Mouse (Mus musculus) stomach, embryonic 15.5 days (tissue): ENCODE data around the gene Slc1a5. TPM values are rescaled to one million over a fixed set of nuclear protein-coding genes. Genes with fewer than 3 reads are reported as not detected.
A peak's percentile ranks its signal among the peaks of the same experiment; 100 is the strongest.

ENCODE experiments used
- ATAC-seq: fragments of 200-750 bp; cut with Nextera tagmentation; 2 replicates; pipeline ENCODE4 v1.8.0; 2017; ENCODE audit warnings: low read depth, moderate number of reproducible peaks, moderate TSS enrichment; ENCODE audit not compliant: insufficient read depth, low FRiP score
- H3K27ac ChIP-seq: fragments of 300-500 bp; sonication (generic); 2 replicates; pipeline ENCODE4 v1.5.1; 2015; ENCODE audit warnings: mild to moderate bottlenecking, inconsistent platforms
- H3K27me3 ChIP-seq: fragments of 300-500 bp; sonication (generic); replicated peaks from 2 replicates; pipeline ENCODE4 v1.6.1; 2015; ENCODE audit warnings: inconsistent platforms
- H3K36me3 ChIP-seq: fragments of 300-500 bp; sonication (generic); 2 replicates; pipeline ENCODE4 v1.6.1; 2015; ENCODE audit warnings: inconsistent platforms
- H3K4me1 ChIP-seq: fragments of 300-500 bp; sonication (generic); 2 replicates; pipeline ENCODE4 v1.6.1; 2015; ENCODE audit warnings: inconsistent platforms
- H3K4me2 ChIP-seq: fragments of 300-500 bp; sonication (generic); 2 replicates; pipeline ENCODE4 v1.6.1; 2015; ENCODE audit warnings: mild to moderate bottlenecking, inconsistent platforms
- H3K4me3 ChIP-seq: fragments of 300-500 bp; sonication (generic); replicated peaks from 2 replicates; pipeline ENCODE4 v1.5.1; 2015; ENCODE audit warnings: inconsistent platforms
- H3K9ac ChIP-seq: fragments of 300-500 bp; sonication (generic); 2 replicates; pipeline ENCODE4 v1.6.1; 2015; ENCODE audit warnings: inconsistent platforms
- H3K9me3 ChIP-seq: fragments of 300-500 bp; sonication (generic); 2 replicates; pipeline ENCODE4 v1.6.1; 2016; ENCODE audit warnings: inconsistent platforms
- WGBS: fragments of 180-500 bp; shearing (Covaris S2); methylation state at CpG from one replicate; pipeline ENCODE4 v1.1.7; 2015; 5-methylcytosine and 5-hydroxymethylcytosine counted together
- polyA plus RNA-seq: library from polyadenylated mRNA; unstranded; fragments of >200 nt; fragmentation: Nextera tagmentation; extraction: Ambion mirVana; gene quantifications from 2 replicates; pipeline ENCODE4 v1.2.1, GENCODE M21; 2015

Slc1a5 gene
- polyA plus RNA-seq, 1 experiment from 2014 or later = 66.3 TPM

DNA sequence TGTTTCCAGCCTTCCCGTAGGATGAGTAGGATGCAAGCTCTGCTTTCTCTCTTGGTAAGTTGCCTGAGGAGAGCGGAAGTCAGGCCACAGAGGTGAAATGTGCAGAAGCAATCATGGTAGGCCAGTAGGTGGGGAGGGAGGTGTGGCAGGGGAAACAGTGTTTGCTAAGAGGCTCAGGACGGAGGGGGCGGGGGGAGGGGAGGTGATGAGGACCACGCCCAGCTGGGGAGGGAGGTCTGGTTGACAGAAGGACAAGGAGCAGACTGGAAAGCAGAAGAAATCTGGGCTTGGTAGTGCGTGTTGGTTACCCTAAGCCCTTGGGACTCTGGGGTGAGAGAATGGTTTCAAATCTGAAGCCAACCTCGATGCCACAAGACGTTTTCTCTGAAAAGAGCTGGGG lies 20.8 kb upstream of the Slc1a5 start:
- Histone ChIP-seq H3K4me1 (peaks cover 9% of the 10 kb centered on the region), H3K4me2 (no peak overlapping the region), H3K4me3 (no peak overlapping the region), H3K27me3 (no peaks in the 10 kb centered on the region), H3K9me3 (no peaks in the 10 kb centered on the region), H3K9ac (no peak overlapping the region), H3K36me3 (no peaks in the 10 kb centered on the region), H3K27ac (peak overlapping the region; percentile 22; the same call in 1 of the 2 replicates)
- WGBS = 23% methylated on average over 8 of the region's 8 CpGs
- peak; percentile 25; the same call in 1 of the 2 replicates for ATAC-seq

DNA sequence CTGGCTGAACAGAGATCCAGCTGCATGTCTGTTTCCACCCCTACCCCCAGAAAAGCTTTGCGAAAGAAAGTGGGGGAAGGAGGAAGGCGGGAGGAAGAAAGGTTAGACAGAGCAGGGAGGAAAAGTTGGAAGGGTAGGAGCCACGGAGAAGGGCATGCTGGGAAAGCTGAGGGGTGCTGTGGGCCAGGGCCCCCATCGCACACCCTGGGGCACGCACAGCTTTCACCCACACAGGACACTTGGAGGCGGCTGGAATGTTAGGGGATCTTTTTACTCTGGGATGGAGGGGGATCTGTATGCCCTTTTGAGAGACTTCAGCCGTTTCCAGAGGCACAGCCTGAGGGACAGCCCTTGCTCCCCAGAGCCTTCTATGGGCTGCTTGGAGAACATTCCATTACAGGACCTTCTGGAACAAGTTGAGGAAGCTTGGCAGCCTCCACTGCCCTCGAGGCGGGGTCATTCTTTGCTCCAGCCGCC lies 20.1 kb upstream of the Slc1a5 start:
- Histone ChIP-seq H3K4me3 (no peak overlapping the region), H3K36me3 (no peaks in the 10 kb centered on the region), H3K4me2 (no peak overlapping the region), H3K9ac (no peak overlapping the region), H3K27me3 (no peaks in the 10 kb centered on the region), H3K4me1 (peaks cover 9% of the 10 kb centered on the region), H3K9me3 (no peaks in the 10 kb centered on the region), H3K27ac (peak overlapping the region; percentile 78)
- WGBS = 27% methylated on average over 10 of the region's 10 CpGs
- ATAC-seq = peak; percentile 60

DNA sequence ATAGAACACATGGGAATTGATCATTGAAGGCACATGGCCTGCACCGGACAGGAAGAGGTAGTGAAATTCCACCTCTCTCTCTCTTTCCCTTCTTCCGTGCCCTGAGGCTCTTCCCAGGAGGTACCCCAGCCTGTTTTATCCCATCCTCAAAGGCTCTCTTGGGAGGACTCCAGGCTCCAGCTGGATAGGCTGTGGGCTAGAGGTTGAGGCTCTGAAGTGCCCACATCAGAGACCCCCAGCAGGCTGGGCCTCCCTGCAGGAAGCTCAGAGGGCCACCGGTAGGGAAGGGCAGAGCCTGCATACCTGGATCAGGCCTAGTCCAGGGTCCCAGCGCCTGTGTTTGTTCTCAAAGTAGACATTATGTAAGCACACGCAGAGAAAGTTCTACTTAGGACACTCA lies 19.5 kb upstream of the Slc1a5 start:
- ATAC-seq = no peak
- H3K27ac ChIP-seq = peak overlapping the region; percentile 65; the same call in 1 of the 2 replicates
- 41% methylated on average over 5 of the region's 5 CpGs for WGBS

DNA sequence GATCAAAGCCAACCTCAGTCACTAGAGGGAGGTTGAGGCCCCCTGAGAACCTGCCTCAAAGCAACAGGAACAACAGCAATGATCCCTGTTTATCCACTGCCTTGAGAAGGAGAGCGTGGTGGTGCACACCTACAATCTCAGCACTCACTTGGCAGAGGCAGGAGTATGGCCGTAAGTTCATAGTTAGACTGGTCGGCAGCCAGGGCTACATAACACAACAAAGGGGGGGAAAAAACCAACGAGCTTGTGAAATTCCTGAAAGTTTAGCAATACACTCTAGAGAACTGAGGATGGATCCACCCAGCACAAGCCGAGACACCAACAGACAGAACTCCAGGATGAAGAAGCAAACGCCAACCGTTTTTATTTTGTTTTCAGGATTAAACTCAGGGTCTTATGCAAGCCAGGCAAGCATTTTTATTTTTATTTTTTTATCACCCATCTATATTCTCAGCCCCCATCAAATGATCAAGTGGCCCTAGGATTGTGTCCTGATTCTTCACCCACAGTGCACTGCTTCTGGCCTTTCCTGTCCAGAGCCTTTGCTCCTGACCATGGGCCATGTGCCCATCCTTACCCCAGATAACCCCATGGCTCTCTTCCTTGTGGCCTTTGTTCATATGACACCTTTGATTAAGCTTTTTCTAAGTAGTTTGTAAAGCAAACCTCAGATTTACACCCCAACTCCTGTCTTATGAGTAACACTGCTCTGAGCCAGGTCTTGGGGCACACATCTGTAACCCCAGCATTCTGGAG lies 17.5 kb upstream of the Slc1a5 start:
- Histone ChIP-seq H3K9ac (no peak overlapping the region; the same call in 1 of the 2 replicates), H3K4me2 (no peak overlapping the region), H3K9me3 (no peaks in the 10 kb centered on the region), H3K4me3 (no peak overlapping the region), H3K27ac (no peak overlapping the region), H3K4me1 (peaks cover 9% of the 10 kb centered on the region), H3K27me3 (no peaks in the 10 kb centered on the region), H3K36me3 (no peaks in the 10 kb centered on the region)
- no peak for ATAC-seq
- WGBS = 82% methylated on average over 7 of the region's 7 CpGs

More for the DNA sequence above, 19.5 kb upstream of the Slc1a5 start:
- Histone ChIP-seq H3K4me2 (no peak overlapping the region), H3K9ac (no peak overlapping the region), H3K4me1 (peaks cover 9% of the 10 kb centered on the region), H3K36me3 (no peaks in the 10 kb centered on the region), H3K4me3 (no peak overlapping the region), H3K9me3 (no peaks in the 10 kb centered on the region), H3K27me3 (no peaks in the 10 kb centered on the region)

DNA sequence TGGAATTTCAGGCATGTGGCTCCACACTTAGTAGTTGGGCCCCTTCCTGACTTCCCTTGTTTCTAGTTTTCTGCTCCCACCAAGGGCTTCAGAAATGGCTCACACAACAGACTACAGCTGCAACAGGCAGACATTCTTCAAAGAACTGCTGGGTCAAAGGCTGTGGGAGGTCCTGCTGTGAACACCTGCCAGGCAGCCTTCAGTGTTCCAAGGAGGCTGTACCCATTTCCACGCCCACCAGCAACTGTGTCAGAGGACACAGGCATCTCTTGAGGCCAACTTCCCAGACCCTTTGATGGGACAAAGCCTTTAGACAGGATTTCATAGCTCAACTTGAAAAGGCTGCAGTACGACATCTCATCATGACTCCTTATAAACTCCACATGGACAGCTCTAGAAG lies 14.7 kb upstream of the Slc1a5 start:
- no peak for ATAC-seq
- Histone ChIP-seq H3K4me2 (no peak overlapping the region), H3K27me3 (no peaks in the 10 kb centered on the region), H3K4me3 (no peak overlapping the region), H3K9me3 (no peaks in the 10 kb centered on the region), H3K27ac (no peak overlapping the region), H3K9ac (no peak overlapping the region), H3K36me3 (no peaks in the 10 kb centered on the region), H3K4me1 (peaks cover 4% of the 10 kb centered on the region; the same call in 1 of the 2 replicates)
- 49% methylated on average over 2 of the region's 2 CpGs for WGBS

DNA sequence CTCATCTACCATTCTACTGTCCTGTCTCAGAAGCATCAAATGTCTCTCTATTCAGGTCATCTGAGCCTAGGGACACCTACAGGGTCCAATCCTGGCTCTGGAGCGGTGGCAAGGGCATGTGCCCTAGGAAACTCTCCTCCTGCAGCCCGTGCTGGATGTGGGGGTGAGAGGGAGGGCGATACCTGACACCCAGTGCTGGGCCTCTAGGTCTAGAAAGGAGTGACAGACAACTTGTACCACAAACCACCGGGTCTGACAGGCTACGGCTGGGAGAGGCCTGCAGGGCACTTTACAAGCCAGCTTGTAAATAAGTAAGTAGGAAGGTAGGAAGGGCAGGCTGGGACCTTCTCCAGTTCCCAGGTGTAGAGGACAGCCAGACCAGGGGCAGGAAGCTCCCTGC lies 5.3 kb upstream of the Slc1a5 start:
- H3K36me3 ChIP-seq = no peaks in the 10 kb centered on the region
- no peak overlapping the region for H3K4me2 ChIP-seq
- WGBS = 53% methylated on average over 5 of the region's 5 CpGs
- peaks cover 4% of the 10 kb centered on the region for H3K4me1 ChIP-seq
- H3K4me3 ChIP-seq = no peak overlapping the region
- H3K9ac ChIP-seq = no peak overlapping the region
- ATAC-seq = no peak
- no peaks in the 10 kb centered on the region for H3K9me3 ChIP-seq
- H3K27ac ChIP-seq = no peak overlapping the region
- H3K27me3 ChIP-seq = no peaks in the 10 kb centered on the region

DNA sequence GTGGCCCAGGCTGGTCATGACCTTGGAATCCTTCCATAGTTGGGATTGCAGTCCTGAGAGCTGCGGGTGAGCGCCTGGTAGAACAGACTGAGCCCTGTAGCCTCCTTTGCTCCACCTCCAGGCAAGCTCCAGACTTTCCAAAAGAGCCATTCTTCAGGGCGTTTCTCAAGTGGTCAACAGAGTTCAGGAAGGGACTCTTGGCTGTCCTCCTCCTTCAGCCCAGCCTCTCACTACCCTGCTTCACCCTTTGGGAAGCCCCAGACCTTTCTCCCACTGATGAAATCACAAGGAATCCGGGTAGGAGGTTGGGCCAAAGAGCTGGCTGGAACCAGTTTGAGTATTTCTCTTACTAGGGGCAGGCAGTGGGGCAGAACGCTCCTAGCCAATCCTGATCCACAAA lies 1.1 kb upstream of the Slc1a5 start:
- WGBS = 64% methylated on average over 5 of the region's 5 CpGs
- Histone ChIP-seq H3K27ac (no peak overlapping the region; the same call in 1 of the 2 replicates), H3K4me2 (no peak overlapping the region), H3K9ac (no peak overlapping the region), H3K4me3 (no peak overlapping the region), H3K9me3 (no peaks in the 10 kb centered on the region), H3K27me3 (no peaks in the 10 kb centered on the region), H3K36me3 (no peaks in the 10 kb centered on the region), H3K4me1 (peaks cover 25% of the 10 kb centered on the region)
- no peak for ATAC-seq

DNA sequence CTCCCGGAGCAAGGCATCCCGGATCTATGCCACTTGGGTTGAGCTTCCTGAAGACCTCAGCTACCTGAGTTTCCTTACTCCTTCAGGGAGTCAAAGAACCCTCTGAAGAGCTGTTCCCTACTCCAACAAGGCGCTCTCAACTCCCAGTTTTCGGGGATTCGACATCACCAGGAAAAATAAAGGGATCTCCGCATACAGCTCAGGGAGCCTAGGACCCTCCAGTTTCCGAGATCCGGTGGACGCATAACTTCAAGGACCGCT lies 345 bp downstream of the Slc1a5 start:
- peak overlapping the region; percentile 60 for H3K27ac ChIP-seq
- H3K4me1 ChIP-seq = peaks cover 25% of the 10 kb centered on the region
- no peak for ATAC-seq
- WGBS = under 1% methylated on average over 10 of the region's 10 CpGs
- no peaks in the 10 kb centered on the region for H3K36me3 ChIP-seq
- peak overlapping the region; percentile 92 for H3K4me2 ChIP-seq
- H3K9me3 ChIP-seq = no peaks in the 10 kb centered on the region
- peak overlapping the region; percentile 59 for H3K4me3 ChIP-seq
- H3K9ac ChIP-seq = peak overlapping the region; percentile 66
- no peaks in the 10 kb centered on the region for H3K27me3 ChIP-seq

DNA sequence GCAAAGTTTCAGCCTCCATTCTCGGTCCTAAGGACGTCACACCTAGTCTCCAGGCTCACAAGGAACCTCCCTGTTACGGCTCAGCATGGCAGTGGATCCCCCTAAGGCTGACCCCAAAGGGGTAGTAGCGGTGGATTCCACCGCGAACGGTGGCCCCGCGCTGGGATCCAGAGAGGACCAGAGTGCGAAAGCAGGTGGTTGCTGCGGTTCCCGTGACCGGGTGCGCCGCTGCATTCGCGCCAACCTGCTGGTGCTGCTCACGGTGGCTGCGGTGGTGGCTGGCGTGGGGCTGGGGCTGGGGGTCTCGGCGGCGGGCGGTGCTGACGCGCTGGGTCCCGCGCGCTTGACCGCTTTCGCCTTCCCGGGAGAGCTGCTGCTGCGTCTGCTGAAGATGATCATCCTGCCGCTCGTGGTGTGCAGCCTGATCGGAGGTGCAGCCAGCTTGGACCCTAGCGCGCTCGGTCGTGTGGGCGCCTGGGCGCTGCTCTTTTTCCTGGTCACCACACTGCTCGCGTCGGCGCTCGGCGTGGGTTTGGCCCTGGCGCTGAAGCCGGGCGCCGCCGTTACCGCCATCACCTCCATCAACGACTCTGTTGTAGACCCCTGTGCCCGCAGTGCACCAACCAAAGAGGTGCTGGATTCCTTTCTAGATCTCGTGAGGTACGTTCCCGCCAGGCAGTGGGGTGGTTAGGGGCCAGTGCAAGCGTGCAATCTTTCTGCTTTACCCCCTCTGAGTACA lies 845 bp downstream of the Slc1a5 start:
- peaks cover 25% of the 10 kb centered on the region for H3K4me1 ChIP-seq
- 0% methylated on average over 60 of the region's 60 CpGs for WGBS
- no peak for ATAC-seq
- peak overlapping the region; percentile 92 for H3K4me2 ChIP-seq
- H3K9ac ChIP-seq = peak overlapping the region; percentile 66
- no peaks in the 10 kb centered on the region for H3K27me3 ChIP-seq
- H3K4me3 ChIP-seq = peak overlapping the region; percentile 59
- H3K27ac ChIP-seq = peak overlapping the region; percentile 60; the same call in 1 of the 2 replicates
- H3K9me3 ChIP-seq = no peaks in the 10 kb centered on the region
- H3K36me3 ChIP-seq = peaks cover 4% of the 10 kb centered on the region; the same call in 1 of the 2 replicates

DNA sequence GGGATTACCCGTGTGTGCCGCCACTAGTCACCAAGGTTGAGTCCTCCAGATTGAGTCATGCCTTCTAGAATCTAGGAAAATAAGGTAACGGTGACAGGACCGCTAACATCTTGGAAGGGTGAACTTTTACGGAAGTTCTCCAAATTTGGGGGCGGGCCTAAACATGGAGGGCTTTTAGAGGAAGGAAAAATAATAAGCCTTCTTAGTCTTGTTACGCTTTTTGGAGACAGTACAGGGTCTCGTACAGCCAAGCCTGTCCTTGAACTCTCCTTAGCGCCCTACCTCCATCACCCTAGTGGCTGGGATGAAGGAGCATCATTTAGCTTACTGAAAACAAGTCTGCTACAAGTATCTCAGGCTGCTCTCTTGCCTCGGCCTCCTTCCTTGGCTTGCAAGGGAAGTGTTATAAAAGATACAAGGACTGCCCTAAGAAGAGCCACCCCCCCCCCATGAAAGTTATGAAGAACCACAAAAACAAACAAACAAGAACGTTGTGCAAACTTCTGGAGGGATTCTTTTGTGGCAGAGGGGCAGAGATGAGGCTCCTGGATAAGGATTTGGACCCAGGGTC lies 1.5 kb downstream of the Slc1a5 start:
- Histone ChIP-seq H3K27ac (no peak overlapping the region), H3K36me3 (peaks cover 6% of the 10 kb centered on the region), H3K27me3 (no peaks in the 10 kb centered on the region), H3K4me2 (peak overlapping the region; percentile 92), H3K9ac (peak overlapping the region; percentile 66), H3K4me1 (peaks cover 25% of the 10 kb centered on the region), H3K4me3 (peak overlapping the region; percentile 59), H3K9me3 (no peaks in the 10 kb centered on the region)
- WGBS = 8% methylated on average over 11 of the region's 11 CpGs
- ATAC-seq = no peak

DNA sequence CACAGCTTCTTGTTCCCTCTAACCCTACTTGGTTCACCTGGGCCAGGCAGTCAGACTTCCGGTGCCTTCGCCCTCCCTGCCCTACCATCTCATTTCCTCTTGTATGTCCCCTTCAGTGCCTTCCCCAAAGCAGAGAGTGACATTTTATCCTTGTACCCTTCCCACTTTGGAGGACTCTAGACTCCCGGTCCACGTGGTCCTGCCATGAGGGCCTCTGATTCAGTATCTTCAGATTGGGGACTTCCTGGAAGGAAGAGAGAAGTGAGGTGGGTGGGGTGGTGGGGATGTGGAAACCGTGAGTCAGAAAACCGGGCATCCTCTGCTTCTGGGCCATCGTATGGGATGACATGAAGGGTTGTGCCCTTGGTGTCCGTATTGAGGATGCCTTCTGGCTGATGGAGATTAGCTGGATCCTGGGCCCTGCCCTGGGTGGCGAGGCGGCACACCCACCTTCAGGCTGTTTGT lies 2.1 kb downstream of the Slc1a5 start:
- Histone ChIP-seq H3K36me3 (peaks cover 11% of the 10 kb centered on the region), H3K4me3 (peak overlapping the region; percentile 59), H3K27ac (peak overlapping the region; percentile 63; the same call in 1 of the 2 replicates), H3K4me1 (peaks cover 25% of the 10 kb centered on the region), H3K9me3 (no peaks in the 10 kb centered on the region), H3K4me2 (peak overlapping the region; percentile 92), H3K27me3 (no peaks in the 10 kb centered on the region), H3K9ac (peak overlapping the region; percentile 29)
- WGBS = 29% methylated on average over 10 of the region's 10 CpGs
- ATAC-seq = peak; percentile 63; the same call in 1 of the 2 replicates
